Mouse (Mus musculus): Measurements from ENCODE around the gene Gm3573. TPM values are rescaled to one million over a fixed set of nuclear protein-coding genes. Genes with fewer than 3 reads are reported as not detected.

The Gm3573 gene
- polyA plus RNA-seq (2017; shearing (Covaris generic)) = not detected

DNA sequence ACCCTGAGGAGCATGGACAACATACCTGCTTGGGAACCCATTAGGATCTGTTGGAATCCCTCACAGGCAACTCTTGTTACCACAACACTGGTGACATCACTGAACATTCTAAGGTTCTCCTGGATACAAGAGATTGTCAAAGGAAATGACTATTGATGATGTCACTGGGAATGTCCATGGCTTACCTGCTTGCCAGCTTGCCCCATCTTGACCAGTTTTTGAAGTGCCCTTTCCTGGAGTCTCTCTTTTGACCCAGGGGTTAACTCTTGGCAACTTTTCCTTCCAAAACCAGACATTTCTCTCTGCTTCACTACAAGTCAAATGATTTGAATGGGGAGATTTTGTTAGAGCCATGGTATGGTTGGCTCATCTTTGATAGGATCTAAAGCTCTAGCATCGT is at the start of gene Gm3573:
Gene Gm3573, minus strand, starts transcription at position 101 of the 400 bp plus-strand sequence.

DNA sequence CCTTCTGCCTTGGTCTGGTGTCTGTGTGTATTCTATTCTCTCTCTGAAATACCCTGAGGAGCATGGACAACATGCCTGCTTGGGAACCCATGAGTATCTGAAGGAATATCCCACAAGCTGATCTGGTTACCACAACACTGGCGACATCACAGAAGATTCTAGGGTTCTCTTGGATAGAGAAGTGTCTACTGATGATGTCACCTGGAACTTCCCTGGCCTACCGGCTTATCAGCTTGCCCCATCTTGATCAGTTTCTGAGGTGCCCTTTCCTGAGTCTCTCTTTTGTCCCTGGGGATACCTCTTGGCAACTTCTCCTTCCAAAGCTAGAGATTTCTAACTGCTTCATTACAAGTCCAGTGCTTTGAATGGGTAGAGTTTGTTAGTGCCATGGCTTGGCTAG is 28.1 kb downstream of the Gm3573 start, which contains the start of gene Gm17027:
Gene Gm17027, minus strand, starts transcription at position 101 of the 400 bp plus-strand sequence.

Other genes starting within 250 kb of the Gm3573 start
- gene 1700024B05Rik, start 246.8 kb downstream of the Gm3573 start, polyA plus RNA-seq (2017; shearing (Covaris generic)) = not detected
- not detected for gene Gm6401, start 222.9 kb downstream of the Gm3573 start, polyA plus RNA-seq (2017; shearing (Covaris generic))
- not detected for gene Gm3543, start 207.5 kb downstream of the Gm3573 start, polyA plus RNA-seq (2017; shearing (Covaris generic))
- gene Gm7951, start 73.4 kb downstream of the Gm3573 start, polyA plus RNA-seq (2017; shearing (Covaris generic)) = not detected
- not detected for gene Gm17027, start 28.2 kb downstream of the Gm3573 start, polyA plus RNA-seq (2017; shearing (Covaris generic))
- gene Gm17026, start 69.3 kb upstream of the Gm3573 start, polyA plus RNA-seq (2017; shearing (Covaris generic)) = not detected
- gene Gm9611, start 106.6 kb upstream of the Gm3573 start, polyA plus RNA-seq (2017; shearing (Covaris generic)) = not detected
- gene Gm7995, start 119.4 kb upstream of the Gm3573 start, polyA plus RNA-seq (2017; shearing (Covaris generic)) = not detected
- not detected for gene Gm8005, start 248.9 kb upstream of the Gm3573 start, polyA plus RNA-seq (2017; shearing (Covaris generic))

All from effector memory CD4-positive, alpha-beta T cell, adult 5 months (primary cell).